Mouse (Mus musculus): ENCODE measurements at regions not wholly inside any gene's neighbourhood (a gene's known extent, or its start where the extent isn't known, plus 50 kb on each side); places are given as distances from the start of the nearest gene placed in this dataset.

DNA sequence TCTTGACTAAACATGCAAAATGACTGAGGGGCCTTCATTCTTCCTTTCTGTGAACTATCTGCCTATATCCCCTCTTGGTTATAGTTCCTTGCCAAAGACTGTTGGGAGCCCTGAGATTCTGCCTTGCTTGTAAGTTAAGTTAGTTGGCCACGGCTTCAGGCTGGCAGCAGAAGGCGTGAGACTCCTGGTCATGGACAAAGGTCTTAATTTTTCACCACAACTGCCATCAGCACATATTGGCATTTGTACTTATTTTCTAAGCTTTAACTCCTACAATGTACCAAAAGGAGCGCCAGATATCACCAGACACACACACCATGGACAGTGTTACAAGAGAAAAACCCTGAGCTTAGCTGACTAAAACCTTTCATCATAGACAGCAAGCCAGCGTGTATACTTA lies 56.7 kb upstream of the Abcd3 start:
- no peak overlapping the region for H3K4me3 ChIP-seq (ENCODE audit: low read depth, low read length)
- ATAC-seq (ENCODE audit: low read depth) = no peak
- 83% methylated on average over 4 of the region's 4 CpGs for WGBS
- no peak for DNase-seq (ENCODE audit: low spot score)
- H3K4me2 ChIP-seq (ENCODE audit: low read depth, low read length) = no peak overlapping the region
- no peaks in the 10 kb centered on the region for H3K9me3 ChIP-seq (ENCODE audit: control insufficient read depth, low read length)
- H3K4me1 ChIP-seq (ENCODE audit: control insufficient read depth, insufficient read depth, low read length) = peaks cover 4% of the 10 kb centered on the region; the same call in 1 of the 2 replicates
- no peak overlapping the region for H3K9ac ChIP-seq (ENCODE audit: low read depth, low read length)
- no peaks in the 10 kb centered on the region for H3K27me3 ChIP-seq (replicated peaks; ENCODE audit: control insufficient read depth, insufficient read depth, low read length)
- no peaks in the 10 kb centered on the region for H3K36me3 ChIP-seq (ENCODE audit: control insufficient read depth, insufficient read depth, low read length)
- no peak overlapping the region for H3K27ac ChIP-seq (replicated peaks; ENCODE audit: low read depth, low read length)

DNA sequence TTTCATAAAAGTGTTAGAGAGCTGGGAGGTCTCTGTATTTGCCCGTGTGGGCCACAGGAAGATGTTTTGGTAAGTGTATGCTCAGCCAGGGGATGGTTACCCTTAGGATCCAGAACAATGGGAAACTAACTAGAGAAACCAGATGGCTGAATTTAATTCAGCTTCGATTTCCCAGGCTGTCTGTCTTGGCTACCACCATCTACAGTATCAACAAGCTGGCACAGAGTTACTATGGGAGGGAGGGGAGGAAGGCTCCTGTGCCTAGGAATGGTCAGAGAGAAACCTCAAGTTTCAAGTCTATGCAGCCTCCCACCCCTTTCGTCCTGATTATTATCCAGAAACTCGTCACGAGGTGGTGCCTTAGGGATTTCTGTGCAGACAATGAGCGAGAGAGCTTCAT lies 55.6 kb upstream of the Abcd3 start:
- DNase-seq (ENCODE audit: low spot score) = no peak
- peaks cover 4% of the 10 kb centered on the region; the same call in 1 of the 2 replicates for H3K4me1 ChIP-seq (ENCODE audit: control insufficient read depth, insufficient read depth, low read length)

DNA sequence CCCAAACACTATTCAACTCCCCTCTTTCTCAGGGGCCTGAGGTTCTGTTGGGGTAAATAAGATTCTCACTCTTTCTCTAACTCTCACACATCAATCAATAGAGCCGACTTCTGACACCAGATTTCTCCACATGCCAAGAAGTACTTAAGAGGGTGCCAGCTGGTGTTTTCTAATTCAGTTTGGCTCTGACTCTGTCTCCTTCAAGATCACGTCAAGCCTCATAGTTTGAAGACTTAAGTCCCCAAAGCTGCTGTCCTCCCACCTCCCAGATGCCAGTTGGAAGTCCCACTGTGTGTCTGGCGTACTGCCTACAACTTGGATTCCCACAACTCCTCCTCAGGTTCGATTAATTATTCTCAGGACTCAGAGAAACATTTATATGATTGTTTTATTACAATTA lies 54.6 kb upstream of the Abcd3 start:
- ATAC-seq (ENCODE audit: low read depth) = no peak
- no peak overlapping the region; the same call in 1 of the 2 replicates for H3K27ac ChIP-seq (replicated peaks; ENCODE audit: low read depth, low read length)
- DNase-seq (ENCODE audit: low spot score) = no peak
- H3K9me3 ChIP-seq (ENCODE audit: control insufficient read depth, low read length) = no peaks in the 10 kb centered on the region
- no peak overlapping the region for H3K9ac ChIP-seq (ENCODE audit: low read depth, low read length)
- 60% methylated on average over 4 of the region's 4 CpGs for WGBS
- no peaks in the 10 kb centered on the region for H3K36me3 ChIP-seq (ENCODE audit: control insufficient read depth, insufficient read depth, low read length)
- no peaks in the 10 kb centered on the region for H3K27me3 ChIP-seq (replicated peaks; ENCODE audit: control insufficient read depth, insufficient read depth, low read length)
- no peak overlapping the region for H3K4me3 ChIP-seq (ENCODE audit: low read depth, low read length)
- H3K4me1 ChIP-seq (ENCODE audit: control insufficient read depth, insufficient read depth, low read length) = peaks cover 4% of the 10 kb centered on the region; the same call in 1 of the 2 replicates
- H3K4me2 ChIP-seq (ENCODE audit: low read depth, low read length) = no peak overlapping the region

More for the DNA sequence above, 55.6 kb upstream of the Abcd3 start:
- H3K27me3 ChIP-seq (replicated peaks; ENCODE audit: control insufficient read depth, insufficient read depth, low read length) = no peaks in the 10 kb centered on the region
- H3K4me3 ChIP-seq (ENCODE audit: low read depth, low read length) = no peak overlapping the region
- no peak overlapping the region for H3K4me2 ChIP-seq (ENCODE audit: low read depth, low read length)
- H3K9ac ChIP-seq (ENCODE audit: low read depth, low read length) = no peak overlapping the region
- 66% methylated on average over 6 of the region's 6 CpGs for WGBS
- no peak overlapping the region for H3K27ac ChIP-seq (replicated peaks; ENCODE audit: low read depth, low read length)
- ATAC-seq (ENCODE audit: low read depth) = no peak
- no peaks in the 10 kb centered on the region for H3K9me3 ChIP-seq (ENCODE audit: control insufficient read depth, low read length)
- H3K36me3 ChIP-seq (ENCODE audit: control insufficient read depth, insufficient read depth, low read length) = no peaks in the 10 kb centered on the region

DNA sequence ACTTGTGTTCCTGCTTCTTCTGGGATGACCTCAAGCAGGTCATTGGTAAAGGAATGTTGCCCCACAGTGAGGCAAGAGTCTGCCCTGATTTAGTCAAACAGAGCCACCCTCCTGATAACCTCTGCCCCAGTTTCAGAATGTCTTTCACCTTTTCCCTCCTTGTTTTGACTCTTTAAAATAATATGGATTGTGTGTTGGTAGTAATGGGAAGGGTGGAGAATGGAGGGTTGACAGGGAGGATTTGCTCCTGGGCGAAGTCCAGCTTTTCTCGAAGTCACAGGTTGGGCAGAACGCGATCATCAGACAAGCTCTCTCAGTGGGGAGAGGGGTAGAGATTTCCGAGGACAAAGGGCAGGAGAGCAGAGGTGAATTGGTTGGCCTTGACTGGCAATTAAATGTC lies 52.2 kb upstream of the Abcd3 start:
- Histone ChIP-seq H3K9me3 (ENCODE audit: control insufficient read depth, low read length) (no peaks in the 10 kb centered on the region), H3K27ac (replicated peaks; ENCODE audit: low read depth, low read length) (no peak overlapping the region), H3K27me3 (replicated peaks; ENCODE audit: control insufficient read depth, insufficient read depth, low read length) (no peaks in the 10 kb centered on the region), H3K4me2 (ENCODE audit: low read depth, low read length) (no peak overlapping the region), H3K9ac (ENCODE audit: low read depth, low read length) (no peak overlapping the region), H3K4me1 (ENCODE audit: control insufficient read depth, insufficient read depth, low read length) (no peaks in the 10 kb centered on the region; the same call in 1 of the 2 replicates), H3K4me3 (ENCODE audit: low read depth, low read length) (no peak overlapping the region), H3K36me3 (ENCODE audit: control insufficient read depth, insufficient read depth, low read length) (no peaks in the 10 kb centered on the region)
- no peak for DNase-seq (ENCODE audit: low spot score)
- WGBS = 64% methylated on average over 5 of the region's 5 CpGs
- no peak for ATAC-seq (ENCODE audit: low read depth)

DNA sequence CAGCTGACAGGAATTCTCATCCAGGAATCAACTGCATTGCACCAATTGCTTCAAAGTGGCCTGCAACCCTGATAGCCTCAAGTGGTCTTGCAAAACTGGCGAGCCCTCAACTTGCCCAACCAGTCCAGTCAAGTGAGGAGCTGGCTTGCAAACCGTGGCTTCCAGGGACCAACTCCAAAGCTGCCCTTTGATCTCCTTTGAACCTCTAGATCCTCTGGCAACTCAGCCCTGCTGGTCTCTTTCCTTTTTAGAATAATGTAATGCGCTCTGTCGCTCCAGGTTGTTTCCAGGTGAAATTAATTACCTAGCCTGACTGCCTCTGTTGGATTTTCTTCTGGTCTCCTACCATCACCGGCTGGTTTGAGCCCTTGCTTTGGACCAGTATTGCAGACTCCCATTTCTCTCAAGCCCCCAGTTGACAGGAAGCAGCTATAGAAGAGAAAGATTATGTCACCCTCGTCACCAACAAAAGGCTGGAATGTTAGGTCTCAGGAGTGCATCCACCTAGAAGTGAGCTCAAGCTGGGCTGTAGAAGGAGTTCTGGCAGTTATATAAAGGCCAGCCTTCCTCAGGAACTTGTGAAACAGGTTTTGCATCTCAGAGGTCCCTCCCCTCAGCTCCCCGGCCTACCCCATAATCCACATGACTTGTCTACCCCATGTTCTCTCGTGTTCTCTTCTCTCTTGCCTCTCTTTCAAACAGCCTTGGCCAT lies 49.8 kb upstream of the Abcd3 start:
- H3K9me3 ChIP-seq (ENCODE audit: control insufficient read depth, low read length) = no peaks in the 10 kb centered on the region
- no peaks in the 10 kb centered on the region for H3K36me3 ChIP-seq (ENCODE audit: control insufficient read depth, insufficient read depth, low read length)
- no peaks in the 10 kb centered on the region for H3K4me1 ChIP-seq (ENCODE audit: control insufficient read depth, insufficient read depth, low read length)
- ATAC-seq (ENCODE audit: low read depth) (peak; percentile 86), DNase-seq (ENCODE audit: low spot score) (peak; percentile 74)
- no peak overlapping the region for H3K9ac ChIP-seq (ENCODE audit: low read depth, low read length)
- H3K27me3 ChIP-seq (replicated peaks; ENCODE audit: control insufficient read depth, insufficient read depth, low read length) = no peaks in the 10 kb centered on the region
- H3K27ac ChIP-seq (replicated peaks; ENCODE audit: low read depth, low read length) = no peak overlapping the region
- WGBS = 38% methylated on average over 8 of the region's 8 CpGs
- H3K4me3 ChIP-seq (ENCODE audit: low read depth, low read length) = no peak overlapping the region
- no peak overlapping the region for H3K4me2 ChIP-seq (ENCODE audit: low read depth, low read length)

Measured in embryonic facial prominence, embryonic 14.5 days (tissue).